Comparison of ENCODE assay signal across 8 mouse cellular contexts in genomic region chr2:160366980-160367338, GRCm38 (mm10). TPM values are rescaled to one million over a fixed set of nuclear protein-coding genes. Genes with fewer than 3 reads are reported as not detected.
DNase-seq lines count a peak whose midpoint lies in the region; ATAC-seq lines count a peak whose summit lies in the region.

TSS of gene Mafb (minus strand) at chr2:160367065.

- peak; percentile 86 for ATAC-seq in intestine, embryonic 14.5 days (replicated peaks; ENCODE audit: low FRiP score, low TSS enrichment, low read depth)

- peaks cover 15% of the 10 kb centered on the region for H3K4me1 ChIP-seq in intestine, embryonic 14.5 days (replicated peaks; ENCODE audit: control insufficient read depth, insufficient read depth, low read length)
- H3K4me1 ChIP-seq in megakaryocyte, embryonic 14.5 days: peaks cover 38% of the 10 kb centered on the region

- no peaks in the 10 kb centered on the region for H3K36me3 ChIP-seq in intestine, embryonic 14.5 days (ENCODE audit: control insufficient read depth, insufficient read depth, low read length)
- no peaks in the 10 kb centered on the region for H3K36me3 ChIP-seq in megakaryocyte, embryonic 14.5 days (replicated peaks; ENCODE audit: low read length)

- peak within 1 kb of the TSS; percentile 67 for H3K9ac ChIP-seq in intestine, embryonic 14.5 days (ENCODE audit: low read length)

- peaks cover 84% of the 10 kb centered on the region for H3K27me3 ChIP-seq in intestine, embryonic 14.5 days (replicated peaks; ENCODE audit: control insufficient read depth, insufficient read depth, low read length)
- H3K27me3 ChIP-seq in megakaryocyte, embryonic 14.5 days (replicated peaks): peaks cover 98% of the 10 kb centered on the region

- peak within 1 kb of the TSS; percentile 50 for H3K4me3 ChIP-seq in intestine, embryonic 14.5 days (ENCODE audit: low read depth, low read length)
- peak within 1 kb of the TSS; percentile 90 for H3K4me3 ChIP-seq in megakaryocyte, embryonic 14.5 days (replicated peaks)

- H3K4me2 ChIP-seq in intestine, embryonic 14.5 days (ENCODE audit: low read length): peak within 1 kb of the TSS; percentile 98

- peak; percentile 98 for DNase-seq in adrenal gland, adult 2 months
- peak; percentile 92 for DNase-seq in embryo, embryonic 10 days (ENCODE audit: low spot score)
- DNase-seq in gastrocnemius, postnatal 25 days: peak; percentile 98
- peak; percentile 86 for DNase-seq in intestine, embryonic 14.5 days (ENCODE audit: low spot score)
- peak; percentile 84 to 96 for DNase-seq in left cerebral cortex, postnatal 10 days (ENCODE audit: extremely low spot score in 1 of 2, low spot score in 2 of 2)
- peak; percentile 79 to 83 for DNase-seq in right cerebral cortex, adult 2 months (ENCODE audit: low spot score in 2 of 2)
- peak; percentile 91 for DNase-seq in urinary bladder, postnatal 14 days (ENCODE audit: low spot score)

- H3K27ac ChIP-seq in intestine, embryonic 14.5 days (ENCODE audit: low read depth): peak within 1 kb of the TSS; percentile 65; the same call in 1 of the 2 replicates

- no peaks in the 10 kb centered on the region for H3K9me3 ChIP-seq in intestine, embryonic 14.5 days (ENCODE audit: control insufficient read depth, low read length)
- peaks cover 8% of the 10 kb centered on the region; the same call in 1 of the 2 replicates for H3K9me3 ChIP-seq in megakaryocyte, embryonic 14.5 days

- under 1% methylated on average over 27 of the region's 37 CpGs for WGBS in intestine, embryonic 14.5 days

- intact Hi-C loops in left cerebral cortex, postnatal 10 days (cut with DNase I): loop anchor here (5.0 to 10.0 kb wide), 3 partner anchors 305 to 1455 kb away; no protein-coding TSS in a partner anchor

RNA-seq across cellular contexts. Expression of gene Mafb, which starts in this region (rescaled TPM):
- total RNA-seq in adrenal gland, adult 2 months (2021): 10 to 100 TPM; 18.0 to 18.1 TPM
- polyA plus RNA-seq in adrenal gland, adult 2 months (2012; rRNA removed): 11.4 and 13.1 TPM in 2 replicates
- 10 to 100 TPM; 17.0 to 42.9 TPM for total RNA-seq in gastrocnemius, postnatal 25 days (2021)
- 2.2 and 3.5 TPM in 2 replicates for polyA plus RNA-seq in intestine, embryonic 14.5 days (2014; fragmentation: Nextera tagmentation; extraction: Ambion mirVana)
- total RNA-seq in left cerebral cortex, postnatal 10 days (2021): 10 to 100 TPM; 19.9 to 21.6 TPM
- polyA plus RNA-seq in megakaryocyte, embryonic 14.5 days (2012; ENCODE audit: insufficient read depth, low replicate concordance): 7.6 and 26.8 TPM in 2 replicates

Comparison
In these comparisons a context has a peak if more than half of its experiments do, and no peak if none do; other contexts are left out.
1. Peak in every context shown above with its lines: DNase-seq, ATAC-seq, H3K4me3 ChIP-seq and H3K27ac ChIP-seq.